Mouse (Mus musculus) hindbrain, embryonic 13.5 days (tissue): Measurements from ENCODE around the gene Arhgap6. TPM values are rescaled to one million over a fixed set of nuclear protein-coding genes. Genes with fewer than 3 reads are reported as not detected.
A peak's percentile ranks its signal among the peaks of the same experiment; 100 is the strongest.

ENCODE experiments used
- ATAC-seq: fragments of 200-750 bp; cut with Nextera tagmentation; 2 replicates; pipeline ENCODE4 v1.8.0; 2017; ENCODE audit warnings: moderate TSS enrichment; ENCODE audit not compliant: low FRiP score
- H3K27ac ChIP-seq: fragments of 300-500 bp; sonication (generic); 2 replicates; pipeline ENCODE4 v1.5.1; 2015; ENCODE audit warnings: inconsistent platforms, mild to moderate bottlenecking, moderate library complexity
- H3K27me3 ChIP-seq: fragments of 300-500 bp; sonication (generic); 2 replicates; pipeline ENCODE4 v1.6.1; 2015; ENCODE audit warnings: mild to moderate bottlenecking, inconsistent platforms
- H3K36me3 ChIP-seq: fragments of 300-500 bp; sonication (generic); 2 replicates; pipeline ENCODE4 v1.6.1; 2015; ENCODE audit warnings: mild to moderate bottlenecking, inconsistent platforms
- H3K4me1 ChIP-seq: fragments of 300-500 bp; sonication (generic); replicated peaks from 2 replicates; pipeline ENCODE4 v1.6.1; 2015; ENCODE audit warnings: inconsistent platforms
- H3K4me2 ChIP-seq: fragments of 300-500 bp; sonication (generic); 2 replicates; pipeline ENCODE4 v1.6.1; 2015; ENCODE audit warnings: inconsistent platforms, mild to moderate bottlenecking, moderate library complexity
- H3K4me3 ChIP-seq: fragments of 300-500 bp; sonication (generic); 2 replicates; pipeline ENCODE4 v1.5.1; 2015; ENCODE audit warnings: mild to moderate bottlenecking, inconsistent platforms
- H3K9ac ChIP-seq: fragments of 300-500 bp; sonication (generic); 2 replicates; pipeline ENCODE4 v1.6.1; 2015; ENCODE audit warnings: mild to moderate bottlenecking, inconsistent platforms
- H3K9me3 ChIP-seq: fragments of 300-500 bp; sonication (generic); 2 replicates; pipeline ENCODE4 v1.6.1; 2016; ENCODE audit warnings: inconsistent platforms
- WGBS: fragments of 180-500 bp; shearing (Covaris S2); methylation state at CpG from one replicate; pipeline ENCODE4 v1.1.7; 2015; 5-methylcytosine and 5-hydroxymethylcytosine counted together
- polyA plus RNA-seq: library from polyadenylated mRNA; unstranded; fragments of >200 nt; fragmentation: Nextera tagmentation; extraction: Ambion mirVana; gene quantifications from 2 replicates; pipeline ENCODE4 v1.2.1, GENCODE M21; 2015

Gene Arhgap6
- polyA plus RNA-seq, result 1.3 and 1.5 TPM in 2 replicates

- no peaks in the 10 kb centered on the region for H3K9me3 ChIP-seq
- H3K4me1 ChIP-seq, result peaks cover 12% of the 10 kb centered on the region
- peak within 1 kb of the TSS; percentile 45 for H3K4me3 ChIP-seq
- H3K36me3 ChIP-seq, result no peaks in the 10 kb centered on the region
- peak within 1 kb of the TSS; percentile 56 for H3K9ac ChIP-seq
- H3K4me2 ChIP-seq, result peak within 1 kb of the TSS; percentile 77
- H3K27ac ChIP-seq, result no peak within 1 kb of the TSS
- 18% methylated on average over 45 of the region's 48 CpGs for WGBS
- ATAC-seq, result peak; percentile 66; the same call in 1 of the 2 replicates
- peaks cover 66% of the 10 kb centered on the region for H3K27me3 ChIP-seq
Observed at GRCm38 (mm10) chrX:168794974-168795858, at the start of gene Arhgap6. Arhgap6 (plus strand) TSS chrX:168795099.

- Histone ChIP-seq H3K9ac (no peak overlapping the region), H3K4me1 (no peaks in the 10 kb centered on the region), H3K4me3 (no peak overlapping the region), H3K27ac (no peak overlapping the region), H3K4me2 (no peak overlapping the region), H3K27me3 (0 out of 2 replicates have a peak, but pooled peaks cover 5% of the 10 kb centered on the region), H3K36me3 (no peaks in the 10 kb centered on the region), H3K9me3 (no peaks in the 10 kb centered on the region)
- ATAC-seq, result no peak
- 57% methylated on average over 2 of the region's 2 CpGs for WGBS
Observed at GRCm38 (mm10) chrX:168747011-168747410, 47.9 kb upstream of the Arhgap6 start.

GRCm38 (mm10) chrX:168795859-168796848 lies 1.3 kb downstream of the Arhgap6 start:
- Histone ChIP-seq H3K36me3 (no peaks in the 10 kb centered on the region), H3K4me3 (peak overlapping the region; percentile 45), H3K4me2 (peak overlapping the region; percentile 77), H3K9me3 (no peaks in the 10 kb centered on the region), H3K27me3 (peaks cover 71% of the 10 kb centered on the region), H3K9ac (peak overlapping the region; percentile 56), H3K4me1 (peaks cover 12% of the 10 kb centered on the region), H3K27ac (no peak overlapping the region)
- ATAC-seq, result peak; percentile 43; the same call in 1 of the 2 replicates
- WGBS, result 14% methylated on average over 55 of the region's 55 CpGs

- Histone ChIP-seq H3K4me3 (no peak overlapping the region), H3K27ac (no peak overlapping the region), H3K27me3 (peaks cover 23% of the 10 kb centered on the region; the same call in 1 of the 2 replicates), H3K4me2 (no peak overlapping the region), H3K9me3 (no peaks in the 10 kb centered on the region), H3K4me1 (no peaks in the 10 kb centered on the region), H3K9ac (no peak overlapping the region), H3K36me3 (no peaks in the 10 kb centered on the region)
- WGBS, result 89% methylated on average over 2 of the region's 2 CpGs
- ATAC-seq, result no peak
Observed at GRCm38 (mm10) chrX:168804677-168805076, 9.8 kb downstream of the Arhgap6 start.

DNA sequence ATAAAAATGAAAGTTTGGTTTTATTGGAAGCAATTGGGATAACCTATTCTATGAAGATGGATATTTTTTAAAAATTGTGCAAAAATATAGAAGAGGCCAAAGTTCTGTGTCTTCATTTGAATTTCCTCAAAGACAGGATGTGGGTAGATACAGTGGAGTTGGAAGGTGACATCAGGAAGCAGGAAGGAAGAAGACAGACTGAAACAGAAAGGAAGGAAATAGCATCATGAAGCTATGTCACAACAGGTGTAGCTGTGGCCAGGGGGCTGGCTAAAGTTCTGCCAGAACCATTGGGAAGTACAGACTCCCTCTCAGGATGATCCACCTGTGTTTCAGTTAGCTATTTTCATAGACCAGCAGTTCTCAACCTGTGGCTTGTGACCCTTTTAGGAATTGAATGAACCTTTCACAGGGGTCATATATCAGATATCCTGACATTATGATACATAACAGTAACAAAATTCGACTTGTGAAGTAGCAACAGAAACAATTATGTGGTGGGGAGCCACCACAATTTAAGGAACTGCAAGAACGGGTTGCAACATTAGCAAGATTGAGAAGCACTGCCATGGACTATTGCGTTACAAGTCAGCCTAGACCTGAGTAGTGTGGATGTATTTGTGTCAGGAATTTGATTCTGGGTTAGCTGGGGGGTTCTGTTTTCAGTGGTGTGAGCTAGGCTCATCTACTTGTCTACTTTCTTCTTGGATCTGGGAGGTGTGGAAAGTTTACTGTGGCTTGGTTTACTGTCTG lies 15.8 kb downstream of the Arhgap6 start:
- ATAC-seq, result no peak
- H3K4me2 ChIP-seq, result no peak overlapping the region
- no peak overlapping the region for H3K4me3 ChIP-seq
- WGBS, result 76% methylated on average over 3 of the region's 3 CpGs
- H3K4me1 ChIP-seq, result no peaks in the 10 kb centered on the region
- no peaks in the 10 kb centered on the region for H3K36me3 ChIP-seq
- H3K9ac ChIP-seq, result no peak overlapping the region
- H3K27ac ChIP-seq, result no peak overlapping the region
- H3K9me3 ChIP-seq, result no peaks in the 10 kb centered on the region
- peaks cover 14% of the 10 kb centered on the region; the same call in 1 of the 2 replicates for H3K27me3 ChIP-seq

DNA sequence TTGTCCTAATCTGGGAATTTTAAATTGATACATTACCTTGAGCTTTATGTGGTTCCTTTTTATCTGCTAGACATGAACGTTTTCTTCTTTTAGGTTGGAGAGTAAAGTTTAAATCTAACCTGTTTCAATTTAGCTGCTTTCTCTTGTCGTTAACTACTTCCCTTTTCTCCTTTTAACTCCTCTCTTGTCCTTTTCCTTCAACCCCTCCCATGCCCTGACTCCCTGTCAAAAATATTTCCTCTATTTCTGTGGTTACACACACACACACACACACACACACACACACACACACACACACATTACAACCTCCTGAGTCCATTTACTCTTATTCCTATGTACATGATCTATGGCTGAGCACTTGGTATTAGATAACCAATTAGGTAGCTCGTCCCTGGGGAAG lies 24.0 kb downstream of the Arhgap6 start:
- Histone ChIP-seq H3K27ac (no peak overlapping the region), H3K4me2 (no peak overlapping the region), H3K27me3 (peaks cover 15% of the 10 kb centered on the region; the same call in 1 of the 2 replicates), H3K9me3 (no peaks in the 10 kb centered on the region), H3K4me3 (no peak overlapping the region), H3K4me1 (no peaks in the 10 kb centered on the region), H3K9ac (no peak overlapping the region), H3K36me3 (no peaks in the 10 kb centered on the region)
- 77% methylated on average over 3 of the region's 3 CpGs for WGBS
- ATAC-seq, result no peak

DNA sequence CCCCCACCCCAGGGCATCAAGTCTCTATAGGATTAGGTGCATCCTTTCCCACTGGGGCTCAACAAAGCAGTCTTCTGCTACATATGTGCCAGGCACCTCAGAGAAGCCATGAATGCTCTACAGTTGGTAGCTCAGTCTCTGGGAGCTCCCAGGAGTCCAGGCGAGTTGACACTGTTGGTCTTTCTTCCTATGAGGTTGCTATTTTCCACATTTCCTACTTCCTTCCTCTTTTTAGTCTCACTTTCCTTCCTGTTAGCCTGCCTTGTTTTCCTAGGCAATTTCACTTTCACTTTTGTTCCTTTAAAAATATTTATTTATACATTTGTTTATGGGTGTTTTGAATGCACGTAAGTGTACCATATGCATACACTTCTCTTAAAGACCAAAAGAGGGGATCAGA lies 29.3 kb downstream of the Arhgap6 start:
- Histone ChIP-seq H3K9ac (no peak overlapping the region), H3K27me3 (peaks cover 18% of the 10 kb centered on the region; the same call in 1 of the 2 replicates), H3K9me3 (no peaks in the 10 kb centered on the region), H3K36me3 (no peaks in the 10 kb centered on the region), H3K4me2 (no peak overlapping the region), H3K4me1 (no peaks in the 10 kb centered on the region), H3K27ac (no peak overlapping the region), H3K4me3 (no peak overlapping the region)
- no peak for ATAC-seq
- 92% methylated on average over 2 of the region's 2 CpGs for WGBS

GRCm38 (mm10) chrX:168832343-168832742 lies 37.4 kb downstream of the Arhgap6 start:
- 91% methylated on average over 5 of the region's 5 CpGs for WGBS
- Histone ChIP-seq H3K27ac (no peak overlapping the region), H3K4me1 (no peaks in the 10 kb centered on the region), H3K36me3 (no peaks in the 10 kb centered on the region), H3K4me3 (no peak overlapping the region), H3K27me3 (peaks cover 19% of the 10 kb centered on the region; the same call in 1 of the 2 replicates), H3K4me2 (no peak overlapping the region), H3K9ac (no peak overlapping the region), H3K9me3 (no peaks in the 10 kb centered on the region)
- no peak for ATAC-seq

GRCm38 (mm10) chrX:168848062-168848461 lies 53.2 kb downstream of the Arhgap6 start:
- Histone ChIP-seq H3K9me3 (no peaks in the 10 kb centered on the region), H3K4me1 (no peaks in the 10 kb centered on the region), H3K4me3 (no peak overlapping the region), H3K9ac (no peak overlapping the region), H3K27me3 (peaks cover 12% of the 10 kb centered on the region; the same call in 1 of the 2 replicates), H3K36me3 (no peaks in the 10 kb centered on the region), H3K4me2 (no peak overlapping the region), H3K27ac (no peak overlapping the region)
- no peak for ATAC-seq

GRCm38 (mm10) chrX:168874688-168875087 lies 79.8 kb downstream of the Arhgap6 start:
- ATAC-seq, result no peak
- Histone ChIP-seq H3K27ac (no peak overlapping the region), H3K4me1 (no peaks in the 10 kb centered on the region), H3K27me3 (no peaks in the 10 kb centered on the region), H3K36me3 (no peaks in the 10 kb centered on the region), H3K9ac (no peak overlapping the region), H3K4me3 (no peak overlapping the region), H3K9me3 (no peaks in the 10 kb centered on the region), H3K4me2 (no peak overlapping the region)
- WGBS, result 52% methylated on average over 1 of the region's 1 CpGs

- WGBS, result 89% methylated on average over 2 of the region's 2 CpGs
- H3K4me2 ChIP-seq, result no peak overlapping the region
- H3K27me3 ChIP-seq, result peaks cover 17% of the 10 kb centered on the region; the same call in 1 of the 2 replicates
- no peak overlapping the region for H3K27ac ChIP-seq
- no peaks in the 10 kb centered on the region for H3K4me1 ChIP-seq
- H3K36me3 ChIP-seq, result no peaks in the 10 kb centered on the region
- no peak for ATAC-seq
- H3K9ac ChIP-seq, result no peak overlapping the region
- H3K4me3 ChIP-seq, result no peak overlapping the region
- H3K9me3 ChIP-seq, result no peaks in the 10 kb centered on the region
Observed at GRCm38 (mm10) chrX:168903557-168903956, 108.7 kb downstream of the Arhgap6 start.
